Mouse (Mus musculus): ENCODE measurements around the gene Cmtr1. TPM values are rescaled to one million over a fixed set of nuclear protein-coding genes. Genes with fewer than 3 reads are reported as not detected.

Cmtr1 gene
- polyA plus RNA-seq, 1 experiment: 55.7 TPM

- TF ChIP-seq CEBPB (IDR thresholded peaks at IDR 0.05; ENCODE audit: insufficient read depth, poor library complexity, severe bottlenecking) (no peak), TCF12 (IDR thresholded peaks at IDR 0.05; ENCODE audit: insufficient read depth, poor library complexity, severe bottlenecking) (no peak), E2F4 (IDR thresholded peaks at IDR 0.05; ENCODE audit: insufficient read depth) (no peak), USF1 (IDR thresholded peaks at IDR 0.05; ENCODE audit: low read depth) (no peak), POLR2AphosphoS2 (IDR thresholded peaks at IDR 0.05; ENCODE audit: insufficient read length, low read depth) (no peak), REST (IDR thresholded peaks at IDR 0.05; ENCODE audit: insufficient read depth, insufficient read length) (no peak), SRF (IDR thresholded peaks at IDR 0.05; ENCODE audit: control insufficient read depth, insufficient read length, low read depth) (no peak), MYOG (IDR thresholded peaks at IDR 0.05; ENCODE audit: control insufficient read depth in 1 of 3, insufficient read depth in 1 of 3, insufficient read length in 2 of 3, low read depth in 2 of 3) (no peak), MAX (IDR thresholded peaks at IDR 0.05; ENCODE audit: low read depth) (no peak), MYOD1 (IDR thresholded peaks at IDR 0.05; ENCODE audit: control insufficient read depth in 1 of 3, insufficient read length in 2 of 3, low read depth in 2 of 3) (no peak)
- H3ac ChIP-seq (ENCODE audit: control insufficient read depth, insufficient read length): no peak overlapping the region
- no peaks in the 10 kb centered on the region for H3K79me2 ChIP-seq (ENCODE audit: control insufficient read depth, insufficient read depth)
- H3K27me3 ChIP-seq (ENCODE audit: control insufficient read depth, insufficient read depth, insufficient read length): peaks cover 5% of the 10 kb centered on the region
- no peak overlapping the region for H3K4me3 ChIP-seq
- H3K36me3 ChIP-seq (ENCODE audit: control insufficient read depth, insufficient read depth): no peaks in the 10 kb centered on the region
- H3K4me2 ChIP-seq (ENCODE audit: low read depth): no peak overlapping the region
These were observed 70.3 kb downstream of the Cmtr1 start for GRCm38 (mm10) chr17:29730510-29731265.

GRCm38 (mm10) chr17:29731266-29731952 is 71.0 kb downstream of the Cmtr1 start:
- TF ChIP-seq MYOG (IDR thresholded peaks at IDR 0.05; ENCODE audit: control insufficient read depth in 1 of 3, insufficient read depth in 1 of 3, insufficient read length in 2 of 3, low read depth in 2 of 3) (no peak), USF1 (IDR thresholded peaks at IDR 0.05; ENCODE audit: low read depth) (no peak), TCF3 (IDR thresholded peaks at IDR 0.05; ENCODE audit: insufficient read length, low read depth) (no peak), MYOD1 (IDR thresholded peaks at IDR 0.05; ENCODE audit: control insufficient read depth in 1 of 3, insufficient read length in 2 of 3, low read depth in 2 of 3) (no peak), CEBPB (IDR thresholded peaks at IDR 0.05; ENCODE audit: insufficient read depth, poor library complexity, severe bottlenecking) (no peak), MAX (IDR thresholded peaks at IDR 0.05; ENCODE audit: low read depth) (no peak), POLR2AphosphoS2 (IDR thresholded peaks at IDR 0.05; ENCODE audit: insufficient read length, low read depth) (no peak), POLR2A (IDR thresholded peaks at IDR 0.05; ENCODE audit: insufficient read length, low read depth) (no peak), E2F4 (IDR thresholded peaks at IDR 0.05; ENCODE audit: insufficient read depth) (no peak), SRF (IDR thresholded peaks at IDR 0.05; ENCODE audit: control insufficient read depth, insufficient read length, low read depth) (no peak), REST (IDR thresholded peaks at IDR 0.05; ENCODE audit: insufficient read depth, insufficient read length) (no peak), TCF12 (IDR thresholded peaks at IDR 0.05; ENCODE audit: insufficient read depth, poor library complexity, severe bottlenecking) (no peak)
- H3K4me3 ChIP-seq: no peak overlapping the region

GRCm38 (mm10) chr17:29731953-29732325 is 71.5 kb downstream of the Cmtr1 start:
- Histone ChIP-seq H3K4me2 (ENCODE audit: low read depth) (no peak overlapping the region), H3K36me3 (ENCODE audit: control insufficient read depth, insufficient read depth) (no peaks in the 10 kb centered on the region), H3K4me3 (no peak overlapping the region), H3ac (ENCODE audit: control insufficient read depth, insufficient read length) (no peak overlapping the region), H3K79me2 (ENCODE audit: control insufficient read depth, insufficient read depth) (no peaks in the 10 kb centered on the region), H3K27me3 (ENCODE audit: control insufficient read depth, insufficient read depth, insufficient read length) (peaks cover 10% of the 10 kb centered on the region)
- TF ChIP-seq POLR2AphosphoS2 (IDR thresholded peaks at IDR 0.05; ENCODE audit: insufficient read length, low read depth): no peak
- no peak for TF ChIP-seq TCF12 (IDR thresholded peaks at IDR 0.05; ENCODE audit: insufficient read depth, poor library complexity, severe bottlenecking)
- TF ChIP-seq USF1 (IDR thresholded peaks at IDR 0.05; ENCODE audit: low read depth): no peak
- TF ChIP-seq MYOD1 (IDR thresholded peaks at IDR 0.05; ENCODE audit: control insufficient read depth in 1 of 3, insufficient read length in 2 of 3, low read depth in 2 of 3): no peak
- TF ChIP-seq MYOG (IDR thresholded peaks at IDR 0.05; ENCODE audit: control insufficient read depth in 1 of 3, insufficient read depth in 1 of 3, insufficient read length in 2 of 3, low read depth in 2 of 3): no peak
- no peak for TF ChIP-seq E2F4 (IDR thresholded peaks at IDR 0.05; ENCODE audit: insufficient read depth)
- no peak for TF ChIP-seq TCF3 (IDR thresholded peaks at IDR 0.05; ENCODE audit: insufficient read length, low read depth)
- TF ChIP-seq CEBPB (IDR thresholded peaks at IDR 0.05; ENCODE audit: insufficient read depth, poor library complexity, severe bottlenecking): no peak
- no peak for TF ChIP-seq POLR2A (IDR thresholded peaks at IDR 0.05; ENCODE audit: insufficient read length, low read depth)
- no peak for TF ChIP-seq REST (IDR thresholded peaks at IDR 0.05; ENCODE audit: insufficient read depth, insufficient read length)
- TF ChIP-seq SRF (IDR thresholded peaks at IDR 0.05; ENCODE audit: control insufficient read depth, insufficient read length, low read depth): no peak
- TF ChIP-seq MAX (IDR thresholded peaks at IDR 0.05; ENCODE audit: low read depth): no peak

More at GRCm38 (mm10) chr17:29731266-29731952, 71.0 kb downstream of the Cmtr1 start:
- peaks cover 6% of the 10 kb centered on the region for H3K27me3 ChIP-seq (ENCODE audit: control insufficient read depth, insufficient read depth, insufficient read length)
- H3K36me3 ChIP-seq (ENCODE audit: control insufficient read depth, insufficient read depth): no peaks in the 10 kb centered on the region
- H3K79me2 ChIP-seq (ENCODE audit: control insufficient read depth, insufficient read depth): no peaks in the 10 kb centered on the region
- H3ac ChIP-seq (ENCODE audit: control insufficient read depth, insufficient read length): no peak overlapping the region
- no peak overlapping the region for H3K4me2 ChIP-seq (ENCODE audit: low read depth)

GRCm38 (mm10) chr17:29732522-29732921 is 72.1 kb downstream of the Cmtr1 start:
- TF ChIP-seq POLR2A (IDR thresholded peaks at IDR 0.05; ENCODE audit: insufficient read length, low read depth) (no peak), CEBPB (IDR thresholded peaks at IDR 0.05; ENCODE audit: insufficient read depth, poor library complexity, severe bottlenecking) (no peak), MAX (IDR thresholded peaks at IDR 0.05; ENCODE audit: low read depth) (no peak), SRF (IDR thresholded peaks at IDR 0.05; ENCODE audit: control insufficient read depth, insufficient read length, low read depth) (no peak), USF1 (IDR thresholded peaks at IDR 0.05; ENCODE audit: low read depth) (no peak), E2F4 (IDR thresholded peaks at IDR 0.05; ENCODE audit: insufficient read depth) (no peak), POLR2AphosphoS2 (IDR thresholded peaks at IDR 0.05; ENCODE audit: insufficient read length, low read depth) (no peak), TCF12 (IDR thresholded peaks at IDR 0.05; ENCODE audit: insufficient read depth, poor library complexity, severe bottlenecking) (no peak), MYOG (IDR thresholded peaks at IDR 0.05; ENCODE audit: control insufficient read depth in 1 of 3, insufficient read depth in 1 of 3, insufficient read length in 2 of 3, low read depth in 2 of 3) (no peak), TCF3 (IDR thresholded peaks at IDR 0.05; ENCODE audit: insufficient read length, low read depth) (no peak), REST (IDR thresholded peaks at IDR 0.05; ENCODE audit: insufficient read depth, insufficient read length) (no peak), MYOD1 (IDR thresholded peaks at IDR 0.05; ENCODE audit: control insufficient read depth in 1 of 3, insufficient read length in 2 of 3, low read depth in 2 of 3) (no peak)
- Histone ChIP-seq H3K4me3 (no peak overlapping the region), H3ac (ENCODE audit: control insufficient read depth, insufficient read length) (no peak overlapping the region), H3K27me3 (ENCODE audit: control insufficient read depth, insufficient read depth, insufficient read length) (peaks cover 10% of the 10 kb centered on the region), H3K36me3 (ENCODE audit: control insufficient read depth, insufficient read depth) (no peaks in the 10 kb centered on the region), H3K4me2 (ENCODE audit: low read depth) (no peak overlapping the region), H3K79me2 (ENCODE audit: control insufficient read depth, insufficient read depth) (no peaks in the 10 kb centered on the region)

Measured in myocyte (in vitro differentiated cells).